Mouse (Mus musculus): ENCODE measurements around the gene Adprh. TPM values are rescaled to one million over a fixed set of nuclear protein-coding genes. Genes with fewer than 3 reads are reported as not detected.
"Not testable (repeated sequence)": the region's sequence is repeated elsewhere in the genome, so short reads cannot be mapped to it uniquely, and the experiment has no call there.

The Adprh gene
- polyA plus RNA-seq, 1 experiment from 2014 or later = 152 TPM

GRCm38 (mm10) chr16:38448458-38448857 is 4.0 kb downstream of the Adprh start:
- Histone ChIP-seq H3K4me2 (no peak overlapping the region), H3K4me1 (peaks cover 20% of the 10 kb centered on the region), H3K4me3 (no peak overlapping the region), H3K9me3 (no peaks in the 10 kb centered on the region), H3K9ac (no peak overlapping the region), H3K27ac (no peak overlapping the region), H3K36me3 (replicated peaks) (peaks cover 40% of the 10 kb centered on the region), H3K27me3 (replicated peaks) (no peaks in the 10 kb centered on the region)
- WGBS = 94% methylated on average over 12 of the region's 12 CpGs
- ATAC-seq (replicated peaks) = no peak

GRCm38 (mm10) chr16:38447366-38447765 is 5.1 kb downstream of the Adprh start:
- no peak overlapping the region for H3K4me2 ChIP-seq
- peaks cover 40% of the 10 kb centered on the region for H3K36me3 ChIP-seq (replicated peaks)
- no peak for ATAC-seq (replicated peaks)
- WGBS = 89% methylated on average over 21 of the region's 21 CpGs
- no peak overlapping the region for H3K9ac ChIP-seq
- peaks cover 20% of the 10 kb centered on the region for H3K4me1 ChIP-seq
- H3K9me3 ChIP-seq = no peaks in the 10 kb centered on the region
- no peaks in the 10 kb centered on the region for H3K27me3 ChIP-seq (replicated peaks)
- H3K27ac ChIP-seq = no peak overlapping the region
- no peak overlapping the region for H3K4me3 ChIP-seq

- H3K9ac ChIP-seq; H3K9me3 ChIP-seq; H3K4me3 ChIP-seq; ATAC-seq (replicated peaks); H3K4me1 ChIP-seq; H3K27ac ChIP-seq; H3K27me3 ChIP-seq (replicated peaks); H3K4me2 ChIP-seq: not testable (repeated sequence)
- peaks cover 40% of the 10 kb centered on the region for H3K36me3 ChIP-seq (replicated peaks)
- 97% methylated on average over 2 of the region's 2 CpGs for WGBS
Observed at GRCm38 (mm10) chr16:38446141-38446540, 6.4 kb downstream of the Adprh start.

- Histone ChIP-seq H3K4me2 (no peak overlapping the region), H3K27ac (no peak overlapping the region), H3K9ac (no peak overlapping the region), H3K36me3 (replicated peaks) (peaks cover 40% of the 10 kb centered on the region), H3K4me1 (0 out of 2 replicates have a peak, but pooled peaks cover 6% of the 10 kb centered on the region), H3K9me3 (no peaks in the 10 kb centered on the region), H3K27me3 (replicated peaks) (no peaks in the 10 kb centered on the region), H3K4me3 (no peak overlapping the region)
- ATAC-seq (replicated peaks) = no peak
- 96% methylated on average over 20 of the region's 20 CpGs for WGBS
Observed at GRCm38 (mm10) chr16:38445576-38445975, 6.9 kb downstream of the Adprh start.

- ATAC-seq (replicated peaks) = no peak
- peaks cover 40% of the 10 kb centered on the region for H3K36me3 ChIP-seq (replicated peaks)
- 98% methylated on average over 1 of the region's 1 CpGs for WGBS
Observed at GRCm38 (mm10) chr16:38445046-38445445, 7.5 kb downstream of the Adprh start.

GRCm38 (mm10) chr16:38443721-38444464 is 8.6 kb downstream of the Adprh start:
- no peak overlapping the region for H3K4me2 ChIP-seq
- no peak overlapping the region for H3K27ac ChIP-seq
- no peaks in the 10 kb centered on the region for H3K9me3 ChIP-seq
- no peak for ATAC-seq (replicated peaks)
- H3K4me3 ChIP-seq = no peak overlapping the region
- no peaks in the 10 kb centered on the region for H3K4me1 ChIP-seq
- no peaks in the 10 kb centered on the region for H3K27me3 ChIP-seq (replicated peaks)
- H3K9ac ChIP-seq = no peak overlapping the region
- WGBS = 93% methylated on average over 7 of the region's 7 CpGs
- H3K36me3 ChIP-seq (replicated peaks) = peaks cover 40% of the 10 kb centered on the region

More at GRCm38 (mm10) chr16:38445046-38445445, 7.5 kb downstream of the Adprh start:
- no peaks in the 10 kb centered on the region for H3K9me3 ChIP-seq
- no peak overlapping the region for H3K9ac ChIP-seq
- 0 out of 2 replicates have a peak, but pooled peaks cover under 1% of the 10 kb centered on the region for H3K4me1 ChIP-seq
- no peak overlapping the region for H3K27ac ChIP-seq
- H3K4me3 ChIP-seq = no peak overlapping the region
- no peaks in the 10 kb centered on the region for H3K27me3 ChIP-seq (replicated peaks)
- no peak overlapping the region for H3K4me2 ChIP-seq

- peaks cover 30% of the 10 kb centered on the region for H3K36me3 ChIP-seq (replicated peaks)
- H3K27ac ChIP-seq = no peak overlapping the region
- no peak overlapping the region for H3K4me2 ChIP-seq
- H3K4me1 ChIP-seq = no peaks in the 10 kb centered on the region
- ATAC-seq (replicated peaks) = no peak
- H3K27me3 ChIP-seq (replicated peaks) = no peaks in the 10 kb centered on the region
- no peaks in the 10 kb centered on the region for H3K9me3 ChIP-seq
- WGBS = 88% methylated on average over 8 of the region's 8 CpGs
- no peak overlapping the region for H3K9ac ChIP-seq
- H3K4me3 ChIP-seq = no peak overlapping the region
Observed at GRCm38 (mm10) chr16:38442216-38442615, 10.3 kb downstream of the Adprh start.

- no peak overlapping the region for H3K27ac ChIP-seq
- WGBS = 89% methylated on average over 5 of the region's 5 CpGs
Observed at GRCm38 (mm10) chr16:38441611-38442010, 10.9 kb downstream of the Adprh start.

GRCm38 (mm10) chr16:38440403-38440802 is 12.1 kb downstream of the Adprh start:
- no peaks in the 10 kb centered on the region for H3K27me3 ChIP-seq (replicated peaks)
- no peak overlapping the region for H3K9ac ChIP-seq
- H3K9me3 ChIP-seq = no peaks in the 10 kb centered on the region
- no peak for ATAC-seq (replicated peaks)
- no peak overlapping the region for H3K4me3 ChIP-seq
- H3K27ac ChIP-seq = no peak overlapping the region
- no peaks in the 10 kb centered on the region for H3K4me1 ChIP-seq
- no peak overlapping the region for H3K4me2 ChIP-seq
- WGBS = 83% methylated on average over 6 of the region's 6 CpGs
- H3K36me3 ChIP-seq (replicated peaks) = peaks cover 14% of the 10 kb centered on the region; the same call in 1 of the 2 replicates

More at GRCm38 (mm10) chr16:38441611-38442010, 10.9 kb downstream of the Adprh start:
- Histone ChIP-seq H3K36me3 (replicated peaks) (peaks cover 24% of the 10 kb centered on the region), H3K9me3 (no peaks in the 10 kb centered on the region), H3K4me2 (no peak overlapping the region), H3K4me1 (no peaks in the 10 kb centered on the region), H3K27me3 (replicated peaks) (no peaks in the 10 kb centered on the region), H3K4me3 (no peak overlapping the region), H3K9ac (no peak overlapping the region)
- ATAC-seq (replicated peaks) = no peak

GRCm38 (mm10) chr16:38439190-38439589 is 13.3 kb downstream of the Adprh start:
- Histone ChIP-seq H3K9ac (no peak overlapping the region), H3K4me2 (no peak overlapping the region), H3K4me3 (no peak overlapping the region), H3K4me1 (no peaks in the 10 kb centered on the region), H3K27me3 (replicated peaks) (no peaks in the 10 kb centered on the region), H3K27ac (no peak overlapping the region), H3K9me3 (no peaks in the 10 kb centered on the region), H3K36me3 (replicated peaks) (peaks cover 2% of the 10 kb centered on the region; the same call in 1 of the 2 replicates)
- no peak for ATAC-seq (replicated peaks)
- WGBS = 90% methylated on average over 1 of the region's 1 CpGs

GRCm38 (mm10) chr16:38434295-38434795 is 18.2 kb downstream of the Adprh start:
- H3K4me3 ChIP-seq = no peak overlapping the region
- no peaks in the 10 kb centered on the region for H3K36me3 ChIP-seq (replicated peaks)
- no peak overlapping the region for H3K9ac ChIP-seq
- H3K4me2 ChIP-seq = no peak overlapping the region
- 83% methylated on average over 4 of the region's 4 CpGs for WGBS
- H3K4me1 ChIP-seq = no peaks in the 10 kb centered on the region
- no peaks in the 10 kb centered on the region for H3K9me3 ChIP-seq
- H3K27me3 ChIP-seq (replicated peaks) = no peaks in the 10 kb centered on the region
- H3K27ac ChIP-seq = no peak overlapping the region
- no peak for ATAC-seq (replicated peaks)

- no peak for ATAC-seq (replicated peaks)
- Histone ChIP-seq H3K9ac (no peak overlapping the region), H3K4me3 (no peak overlapping the region), H3K27me3 (replicated peaks) (no peaks in the 10 kb centered on the region), H3K27ac (no peak overlapping the region), H3K9me3 (no peaks in the 10 kb centered on the region), H3K36me3 (replicated peaks) (no peaks in the 10 kb centered on the region), H3K4me1 (no peaks in the 10 kb centered on the region), H3K4me2 (no peak overlapping the region)
- 86% methylated on average over 8 of the region's 8 CpGs for WGBS
Observed at GRCm38 (mm10) chr16:38433514-38433913, 19.0 kb downstream of the Adprh start.

Data from midbrain, embryonic 15.5 days (tissue).